Mouse (Mus musculus) CH12.LX (cell line): Measurements from ENCODE around the gene Dtl.

ENCODE experiments used
- CTCF ChIP-seq, 2 experiments: IDR thresholded peaks in 1 of 2; conservative IDR thresholded peaks in 1 of 2; 2 replicates each; pipeline ENCODE4 v1.5.1; 2011 to 2012; ENCODE audit warnings: low read depth in 2 of 2, low read length in 2 of 2, improper control_type of control experiment in 1 of 2, inconsistent platforms in 1 of 2, mild to moderate bottlenecking in 1 of 2, moderate library complexity in 1 of 2
- ELF1 ChIP-seq: IDR thresholded peaks from 2 replicates; pipeline ENCODE4 v1.6.1; 2014; ENCODE audit warnings: low read depth, mild to moderate bottlenecking, inconsistent platforms, low read length, improper control_type of control experiment
- EP300 ChIP-seq: IDR thresholded peaks from 2 replicates; pipeline ENCODE4 v1.6.1; 2011; ENCODE audit warnings: low read length, improper control_type of control experiment
- HCFC1 ChIP-seq: IDR thresholded peaks from 2 replicates; pipeline ENCODE4 v1.6.1; 2012; ENCODE audit warnings: low read depth, mild to moderate bottlenecking, inconsistent platforms, low read length, improper control_type of control experiment
- MAX ChIP-seq: IDR thresholded peaks from 2 replicates; pipeline ENCODE4 v1.6.1; 2011; ENCODE audit warnings: low read length, improper control_type of control experiment
- POLR2A ChIP-seq: IDR thresholded peaks from 2 replicates; pipeline ENCODE4 v1.6.1; 2011; ENCODE audit warnings: low read depth, mild to moderate bottlenecking, improper control_type of control experiment, low read length
- TCF12 ChIP-seq: IDR thresholded peaks from 2 replicates; pipeline ENCODE4 v1.6.1; 2014; ENCODE audit warnings: low read depth, mild to moderate bottlenecking, inconsistent platforms, low read length, improper control_type of control experiment

DNA sequence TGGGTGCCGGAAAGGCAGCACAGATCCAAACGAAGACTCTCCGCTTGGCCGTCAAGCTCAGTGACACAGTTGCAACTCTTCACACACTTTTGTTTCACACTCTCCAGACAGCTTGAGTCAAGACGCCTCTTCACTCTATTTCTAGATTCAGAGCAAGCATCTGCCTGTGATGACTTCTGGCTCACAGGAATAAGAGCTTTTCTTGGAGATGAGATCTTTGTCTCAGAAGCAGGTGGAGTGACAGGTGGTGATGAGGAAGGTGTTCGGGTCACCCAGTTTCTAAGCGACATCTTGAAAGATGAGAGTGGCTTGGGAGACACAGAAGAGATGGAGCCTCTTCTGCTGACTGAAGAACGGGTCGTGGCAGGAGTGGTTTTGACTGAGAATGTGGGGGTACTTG, 34.3 kb downstream of the Dtl start:
- TF ChIP-seq EP300 (no peak), TCF12 (no peak), POLR2A (no peak), CTCF (conservative IDR thresholded peaks at IDR 0.05 in 1 of 2, IDR thresholded peaks at IDR 0.05 in 1 of 2; ENCODE audit: low read depth in 2 of 2, low read length in 2 of 2) (no peak), HCFC1 (no peak), MAX (no peak), ELF1 (no peak)
